Mouse (Mus musculus) lung, postnatal 4 days (tissue): ENCODE data around the gene Jsrp1.

Source experiments
- DNase-seq, 2 experiments: peaks; one replicate each; pipeline ENCODE4 v3.0.0; 2021

Jsrp1 gene

DNA sequence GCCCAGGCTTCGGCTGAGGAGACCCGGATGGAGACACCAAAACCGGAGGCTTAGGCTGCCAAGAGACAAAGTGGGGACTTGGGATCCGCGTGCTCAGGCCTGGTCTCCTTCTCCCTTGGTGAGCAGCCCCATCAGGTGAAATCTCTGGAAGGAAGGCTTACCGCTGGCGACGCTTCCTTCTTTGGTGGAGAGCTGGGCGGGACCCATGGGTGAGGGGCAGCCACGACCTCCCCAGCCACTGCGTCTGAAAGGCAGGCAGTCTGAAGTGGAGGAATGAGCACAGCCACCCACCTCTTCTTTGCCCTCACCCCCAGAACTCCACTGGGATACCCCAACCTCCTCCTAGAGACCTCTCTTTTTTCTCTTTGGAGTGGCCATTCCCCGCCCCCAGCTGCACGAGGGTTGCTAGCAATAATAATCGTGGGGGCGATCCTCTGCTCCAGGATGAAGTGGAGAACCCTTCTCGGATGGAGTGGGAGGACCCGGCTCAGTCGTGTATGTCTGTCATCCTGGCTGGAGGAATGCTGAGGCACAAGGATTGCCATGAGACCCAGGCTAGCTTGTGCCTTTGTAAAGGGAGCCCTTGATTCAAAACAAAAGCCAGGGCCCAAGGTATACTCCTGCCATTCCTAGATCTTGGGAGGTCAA is 4.2 kb downstream of the Jsrp1 start:
- peak in 1 of 2 experiments; percentile 22 for DNase-seq

GRCm38 (mm10) chr10:80808099-80808984 is 5.0 kb downstream of the Jsrp1 start:
- DNase-seq: peak in 1 of 2 experiments; percentile 34

GRCm38 (mm10) chr10:80807057-80807627 is 6.2 kb downstream of the Jsrp1 start:
- DNase-seq: peak; percentile 70 to 83

DNA sequence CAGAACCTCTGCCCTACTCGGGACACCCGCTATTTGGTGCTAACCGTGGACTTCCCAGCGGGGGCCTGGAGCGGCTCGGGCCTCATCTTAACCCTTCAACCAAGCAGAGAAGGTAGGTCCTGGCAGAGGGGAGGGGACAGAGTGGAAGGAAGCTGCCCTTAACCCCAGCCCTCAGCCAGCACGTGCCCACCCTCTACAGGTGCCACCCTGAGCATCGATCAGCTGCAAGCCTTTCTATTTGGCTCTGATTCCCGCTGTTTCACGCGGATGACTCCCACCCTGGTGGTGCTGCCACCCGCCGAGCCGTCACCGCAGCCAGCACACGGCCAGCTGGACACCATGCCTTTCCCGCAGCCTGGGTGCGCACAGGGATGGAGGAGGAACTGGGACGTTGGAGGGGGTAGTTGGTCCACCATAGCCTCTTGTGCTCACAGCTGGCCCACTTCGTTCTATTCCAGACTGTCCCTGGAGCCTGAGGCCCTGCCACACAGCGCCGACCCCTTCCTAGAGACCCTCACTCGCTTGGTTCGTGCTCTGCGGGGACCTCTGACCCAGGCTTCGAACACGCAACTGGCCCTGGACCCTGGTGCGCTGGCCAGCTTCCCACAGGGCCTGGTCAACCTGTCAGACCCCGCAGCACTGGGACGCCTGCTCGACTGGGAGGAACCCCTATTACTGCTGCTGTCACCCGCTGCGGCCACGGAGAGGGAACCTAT is 6.8 kb downstream of the Jsrp1 start:
- peak in 1 of 2 experiments; percentile 24 for DNase-seq

GRCm38 (mm10) chr10:80805925-80806324 is 7.4 kb downstream of the Jsrp1 start:
- peak; percentile 72 to 84 for DNase-seq

DNA sequence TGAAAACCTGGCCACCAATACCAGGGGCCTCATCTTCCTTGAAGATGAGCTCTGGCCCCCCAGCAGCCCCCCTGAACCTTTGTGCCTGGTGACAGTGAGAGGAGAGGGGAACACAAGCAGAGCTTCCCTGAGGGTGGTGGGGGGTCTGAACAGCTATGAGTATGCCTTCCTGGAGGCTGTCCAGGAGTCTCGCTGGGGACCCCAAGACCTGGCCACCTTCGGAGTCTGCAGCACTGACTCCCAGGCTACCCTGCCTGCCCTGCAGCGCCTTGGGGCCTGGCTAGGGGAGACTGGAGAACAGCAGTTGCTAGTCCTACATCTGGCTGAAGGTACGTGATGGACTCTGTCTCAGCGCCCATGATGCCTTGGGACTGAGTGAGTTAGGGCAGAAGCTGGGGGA is 8.0 kb downstream of the Jsrp1 start:
- DNase-seq: peak in 1 of 2 experiments; percentile 22

DNA sequence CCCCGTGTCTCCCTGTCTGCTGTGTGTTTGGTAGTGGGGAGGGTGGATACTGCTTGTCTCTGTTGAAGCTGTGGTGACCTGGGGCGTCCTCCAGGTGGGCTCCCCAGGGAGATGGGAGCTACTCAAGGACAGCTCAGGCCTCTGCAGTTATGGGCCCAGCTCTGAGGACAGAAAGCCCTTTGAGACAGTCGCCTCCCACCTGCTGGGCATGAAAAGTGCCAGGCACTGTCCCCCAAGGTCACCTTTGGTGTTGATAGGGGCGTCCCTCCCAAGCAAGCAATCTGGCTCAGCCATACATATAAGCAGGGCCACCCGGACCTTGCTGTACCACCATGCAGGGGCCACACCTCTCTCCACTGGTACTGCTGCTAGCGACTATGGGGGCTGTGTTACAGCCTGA is 8.4 kb downstream of the Jsrp1 start, which contains the start of gene Amh:
Gene Amh (plus strand): TSS at position 328 of the 400 bp plus-strand sequence.
- no peak for DNase-seq

GRCm38 (mm10) chr10:80804340-80804739 is 9.0 kb downstream of the Jsrp1 start:
- DNase-seq: no peak

DNA sequence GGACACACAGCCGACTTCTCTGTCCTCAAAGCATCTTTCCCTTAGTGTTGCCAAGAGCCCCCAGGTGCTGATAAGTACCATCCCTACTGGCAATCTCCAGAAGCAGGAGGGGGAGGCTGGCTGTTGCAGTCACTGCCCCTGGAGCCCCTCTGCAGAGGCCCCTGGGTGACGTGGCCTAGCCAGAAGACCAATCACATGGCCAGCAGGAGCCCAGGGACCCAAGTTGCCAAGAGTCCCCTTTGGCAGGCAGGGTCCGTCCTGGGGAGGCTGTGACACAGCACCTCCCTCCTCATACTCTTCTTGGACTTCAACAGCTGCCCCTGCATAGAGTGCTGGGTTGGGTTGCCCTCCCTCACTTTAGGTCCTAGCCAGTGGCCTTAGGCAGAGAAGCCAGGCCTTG is 10.3 kb downstream of the Jsrp1 start:
- DNase-seq: peak in 1 of 2 experiments; percentile 18

DNA sequence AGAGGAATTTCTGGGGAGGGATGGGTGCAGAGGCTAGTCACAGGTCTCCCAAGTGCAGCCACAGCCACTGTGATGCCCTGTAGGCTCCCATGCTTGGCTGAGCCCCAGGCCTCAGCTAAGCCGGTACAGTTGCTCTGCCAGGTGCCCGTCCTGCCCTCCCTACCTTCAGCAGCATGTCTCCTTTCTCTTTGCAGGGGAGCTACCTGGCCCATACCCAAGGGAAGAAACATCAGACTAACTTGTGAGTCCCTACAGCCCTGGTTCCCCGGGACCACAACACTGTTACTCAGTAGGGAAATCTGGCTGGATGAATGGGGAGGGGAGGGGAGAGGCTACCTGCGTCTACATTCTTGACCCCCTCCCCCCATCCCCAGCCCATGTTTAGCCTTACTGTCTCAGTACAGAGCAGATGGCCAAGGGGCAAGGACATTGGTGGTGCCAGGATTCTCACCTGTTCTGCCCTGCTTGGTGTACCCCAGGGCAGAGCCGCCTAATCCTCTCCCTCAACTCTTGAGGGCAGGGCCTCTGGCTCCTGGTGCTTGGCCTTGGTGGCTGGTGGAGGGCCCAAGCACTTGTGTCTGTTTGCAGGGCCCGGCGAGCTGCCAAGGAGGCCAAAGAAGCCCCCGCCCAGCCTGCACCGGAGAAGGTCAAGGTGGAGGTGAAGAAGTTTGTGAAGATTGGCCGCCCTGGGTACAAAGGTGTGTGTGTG is 10.9 kb downstream of the Jsrp1 start:
- peak in 1 of 2 experiments; percentile 23 for DNase-seq

- DNase-seq: no peak
Observed at GRCm38 (mm10) chr10:80799070-80799566, 14.2 kb downstream of the Jsrp1 start.

DNA sequence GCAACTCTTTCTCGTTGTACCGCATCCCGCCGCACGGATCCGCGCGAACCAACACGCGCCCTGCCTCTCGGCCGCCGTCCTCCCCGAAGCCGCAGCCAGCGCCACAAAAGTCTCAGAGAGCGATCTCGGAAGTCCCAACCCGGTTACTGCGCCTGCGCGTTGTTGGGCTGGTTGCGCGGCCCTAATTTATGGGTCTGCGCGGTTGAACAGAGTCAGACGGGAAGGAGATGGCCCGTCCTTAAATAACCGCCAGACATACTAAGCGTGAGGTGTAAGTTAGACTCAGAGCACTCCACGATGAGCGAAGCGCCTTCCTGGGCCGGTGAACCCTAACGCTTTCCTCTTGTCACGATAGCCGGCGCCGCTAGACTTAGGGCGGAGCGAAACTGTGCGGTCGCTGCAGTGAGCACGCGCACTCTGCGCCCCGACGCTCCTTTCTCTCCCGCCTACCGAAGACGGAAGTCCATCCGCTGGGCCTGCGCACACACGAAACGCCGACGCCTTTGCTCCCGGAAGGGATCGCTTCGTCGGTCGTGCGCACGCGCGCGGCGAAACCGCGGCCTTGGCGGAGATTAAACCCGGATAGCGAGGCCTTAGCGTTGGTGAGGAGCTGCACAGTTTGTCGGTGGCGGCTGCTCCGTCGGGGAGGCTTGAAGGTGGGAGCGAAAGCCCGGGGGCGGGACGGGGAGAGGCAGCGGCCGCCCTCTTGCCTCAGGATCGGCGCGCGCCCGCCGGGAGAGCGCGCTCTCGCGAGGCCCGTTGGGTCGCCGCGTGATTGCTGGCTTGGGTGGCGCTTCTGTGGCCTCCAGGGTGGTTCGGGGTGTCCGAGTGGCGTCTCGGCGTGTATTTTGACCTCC is 14.9 kb downstream of the Jsrp1 start, which contains the start of the genes Sf3a2 and Plekhj1:
Gene Sf3a2 (plus strand): TSS at position 49 of the 857 bp plus-strand sequence.
Gene Plekhj1 (minus strand): TSS at position 477 of the 857 bp plus-strand sequence.
- peak; percentile 95 to 97 for DNase-seq

- peak in 1 of 2 experiments; percentile 91 for DNase-seq
Observed at GRCm38 (mm10) chr10:80797186-80798149, 15.8 kb downstream of the Jsrp1 start.

DNA sequence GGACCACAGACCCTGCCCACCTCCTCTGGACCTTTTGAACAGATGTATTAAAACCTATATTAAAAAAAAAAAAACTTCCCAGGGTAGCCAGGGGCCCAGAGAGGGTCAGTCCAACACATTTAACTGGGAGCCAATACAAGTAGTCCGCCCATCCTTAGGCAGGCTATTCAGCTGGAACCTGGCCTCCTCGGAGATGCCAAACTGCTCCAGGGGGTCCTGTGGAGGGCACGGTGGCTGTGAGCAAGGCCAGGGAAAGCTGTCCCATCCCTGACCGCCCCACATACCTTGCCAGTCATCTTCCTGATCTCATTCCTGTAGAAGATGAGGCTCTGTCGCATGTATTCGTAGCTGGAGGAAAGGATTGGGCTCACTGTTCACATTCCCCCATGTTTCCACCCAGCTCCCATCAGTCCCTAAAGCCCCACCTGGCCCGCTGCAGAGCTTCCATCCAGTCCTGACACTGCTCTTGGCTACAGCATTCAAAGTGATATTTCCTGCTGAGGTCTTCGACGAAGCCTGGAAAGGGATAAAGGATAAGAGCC is 16.9 kb downstream of the Jsrp1 start:
- DNase-seq: no peak

- peak in 1 of 2 experiments; percentile 21 for DNase-seq
Observed at GRCm38 (mm10) chr10:80794750-80795149, 18.5 kb downstream of the Jsrp1 start.

DNA sequence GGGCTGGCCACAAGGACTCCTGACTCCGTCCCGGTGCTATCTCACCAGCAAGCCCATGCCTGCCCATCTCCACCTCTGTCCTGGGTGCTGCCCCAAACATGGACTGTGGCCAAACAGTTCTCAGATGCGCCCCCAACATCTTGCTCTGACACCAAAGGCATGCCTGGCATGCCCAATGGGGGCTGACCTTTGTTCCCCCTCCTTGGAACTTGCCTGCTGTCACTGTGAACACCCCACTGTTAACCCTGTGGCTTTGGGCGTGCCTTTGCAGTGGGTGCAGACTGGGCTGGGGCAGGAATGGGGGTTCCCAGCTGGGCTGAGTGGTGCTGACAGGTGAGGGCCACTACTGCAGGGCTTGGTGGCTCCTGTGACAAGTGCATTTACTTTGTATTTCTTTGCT is 19.5 kb downstream of the Jsrp1 start:
- peak in 1 of 2 experiments; percentile 20 for DNase-seq

DNA sequence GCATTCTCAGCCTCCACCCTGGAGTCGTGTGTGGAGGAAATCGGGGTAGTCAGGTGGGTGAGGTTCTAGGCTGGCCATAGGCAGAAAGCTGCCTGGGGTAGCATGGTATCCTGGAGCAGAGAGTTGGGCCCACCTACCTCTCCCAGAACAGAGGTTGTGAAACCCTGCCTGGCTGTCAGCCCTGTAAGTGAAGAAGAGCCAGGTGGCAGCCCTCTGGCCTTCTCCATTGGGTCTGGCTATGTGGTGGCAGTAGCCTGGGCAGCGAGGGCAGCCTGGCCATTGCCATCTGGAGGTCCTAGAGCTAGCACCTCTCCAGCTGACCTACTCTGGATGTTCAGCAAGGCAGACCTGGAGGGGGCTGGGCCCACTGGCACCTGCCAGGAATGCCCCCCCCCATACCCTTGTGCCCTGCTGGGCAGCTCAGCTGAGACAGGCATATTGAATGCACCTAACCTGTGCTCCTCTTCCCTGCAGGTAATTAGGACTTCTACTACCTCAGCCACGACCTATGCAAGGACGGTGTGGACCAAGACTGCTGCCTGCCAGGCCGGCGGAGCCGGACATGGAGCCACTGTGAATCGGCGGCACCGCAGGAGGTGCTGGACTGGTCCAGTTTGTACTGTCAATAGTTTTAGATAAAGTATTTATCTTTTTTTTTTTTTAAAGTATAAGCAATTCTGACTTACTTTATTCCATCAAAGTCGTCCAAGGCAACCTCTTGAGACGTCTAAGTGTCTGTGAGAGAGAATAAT is 20.1 kb downstream of the Jsrp1 start:
- DNase-seq: no peak
